Mouse (Mus musculus) forebrain, embryonic 14.5 days (tissue): ENCODE data around the gene Sod2. TPM values are rescaled to one million over a fixed set of nuclear protein-coding genes. Genes with fewer than 3 reads are reported as not detected.

Experiments
- ATAC-seq: fragments of 200-750 bp; cut with Nextera tagmentation; 2 replicates; pipeline ENCODE4 v1.8.0; 2017; ENCODE audit warnings: mild to moderate bottlenecking, moderate library complexity
- DNase-seq: peaks from one replicate; pipeline ENCODE4 v3.0.0-alpha.2; 2015; ENCODE audit warnings: low spot score
- H3K27ac ChIP-seq: fragments of 300-500 bp; sonication (generic); 2 replicates; pipeline ENCODE4 v1.5.1; 2014; ENCODE audit warnings: low read depth, mild to moderate bottlenecking, control low read depth, low read length, moderate library complexity
- H3K27me3 ChIP-seq: fragments of 300-500 bp; sonication (generic); replicated peaks from 2 replicates; pipeline ENCODE4 v1.6.1; 2014; ENCODE audit warnings: low read length, control low read depth, mixed read lengths; ENCODE audit not compliant: control insufficient read depth, insufficient read depth
- H3K36me3 ChIP-seq: fragments of 300-500 bp; sonication (generic); 2 replicates; pipeline ENCODE4 v1.6.1; 2014; ENCODE audit warnings: low read length, control low read depth; ENCODE audit not compliant: control insufficient read depth, insufficient read depth
- H3K4me1 ChIP-seq: fragments of 300-500 bp; sonication (generic); 2 replicates; pipeline ENCODE4 v1.6.1; 2014; ENCODE audit warnings: antibody characterized with exemption, low read length, control low read depth; ENCODE audit not compliant: control insufficient read depth, insufficient read depth
- H3K4me2 ChIP-seq: fragments of 300-500 bp; sonication (generic); 2 replicates; pipeline ENCODE4 v1.6.1; 2014; ENCODE audit warnings: mild to moderate bottlenecking, control low read depth, low read length
- H3K4me3 ChIP-seq: fragments of 300-500 bp; sonication (generic); 2 replicates; pipeline ENCODE4 v1.5.1; 2014; ENCODE audit warnings: low read depth, low read length, control low read depth
- H3K9ac ChIP-seq: fragments of 300-500 bp; sonication (generic); 2 replicates; pipeline ENCODE4 v1.6.1; 2014; ENCODE audit warnings: mild to moderate bottlenecking, low read length, control low read depth, moderate library complexity
- H3K9me3 ChIP-seq: fragments of 300-500 bp; sonication (generic); replicated peaks from 2 replicates; pipeline ENCODE4 v1.6.1; 2016; ENCODE audit warnings: low read length, control low read depth, mixed read lengths; ENCODE audit not compliant: control insufficient read depth
- WGBS: fragments of 180-500 bp; shearing (Covaris S2); extraction: QIAGEN DNeasy Blood & Tissue Kit; methylation state at CpG from one replicate; pipeline ENCODE4 v1.1.7; 2014; 5-methylcytosine and 5-hydroxymethylcytosine counted together
- polyA plus RNA-seq: library from polyadenylated mRNA; unstranded; fragments of >200 nt; fragmentation: Nextera tagmentation; extraction: Ambion mirVana; gene quantifications from 2 replicates; pipeline ENCODE4 v1.2.1, GENCODE M21; 2014

Gene Sod2
- polyA plus RNA-seq, 1 experiment from 2014 or later, result 155 TPM

GRCm38 (mm10) chr17:12990567-12991145 is 16.0 kb upstream of the Sod2 start:
- H3K27me3 ChIP-seq, result no peaks in the 10 kb centered on the region
- ATAC-seq (no peak), DNase-seq (no peak)
- 63% methylated on average over 8 of the region's 8 CpGs for WGBS
- peak overlapping the region; percentile 88 for H3K4me2 ChIP-seq
- no peaks in the 10 kb centered on the region for H3K9me3 ChIP-seq
- H3K4me1 ChIP-seq, result peaks cover 8% of the 10 kb centered on the region
- H3K27ac ChIP-seq, result no peak overlapping the region
- peak overlapping the region; percentile 97 for H3K4me3 ChIP-seq
- peaks cover 5% of the 10 kb centered on the region; the same call in 1 of the 2 replicates for H3K36me3 ChIP-seq
- H3K9ac ChIP-seq, result peak overlapping the region; percentile 99

DNA sequence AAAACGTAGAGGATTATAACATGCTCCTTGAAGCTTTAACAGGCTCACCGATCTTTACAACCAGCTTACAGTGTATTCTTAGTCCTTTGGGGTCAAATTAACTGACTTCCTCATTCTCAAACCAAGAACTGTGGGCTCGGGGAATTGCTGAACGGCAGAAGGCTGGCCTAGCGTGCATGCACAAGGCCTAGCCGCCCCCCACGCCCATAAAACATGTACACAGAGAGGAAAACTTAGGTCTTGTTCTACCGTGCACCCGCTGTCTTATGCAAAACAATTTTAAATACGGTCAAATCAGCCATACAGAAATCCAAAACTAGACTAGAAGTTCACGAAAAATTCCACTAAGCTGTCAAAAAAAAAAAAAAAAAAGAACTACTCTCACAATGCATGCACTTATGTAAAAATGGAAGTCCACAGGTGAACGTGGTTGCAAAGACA is 15.4 kb upstream of the Sod2 start:
- DNase-seq, result no peak
- peak overlapping the region; percentile 99 for H3K9ac ChIP-seq
- H3K4me1 ChIP-seq, result peaks cover 8% of the 10 kb centered on the region
- H3K27me3 ChIP-seq, result no peaks in the 10 kb centered on the region
- ATAC-seq, result no peak
- no peaks in the 10 kb centered on the region for H3K9me3 ChIP-seq
- H3K4me3 ChIP-seq, result peak overlapping the region; percentile 97
- H3K36me3 ChIP-seq, result peaks cover 5% of the 10 kb centered on the region; the same call in 1 of the 2 replicates
- WGBS, result 3% methylated on average over 12 of the region's 12 CpGs
- H3K4me2 ChIP-seq, result peak overlapping the region; percentile 88
- H3K27ac ChIP-seq, result peak overlapping the region; percentile 99

GRCm38 (mm10) chr17:12991635-12992358 is 14.8 kb upstream of the Sod2 start:
- Histone ChIP-seq H3K4me3 (peak overlapping the region; percentile 97), H3K4me2 (peak overlapping the region; percentile 88), H3K36me3 (peaks cover 5% of the 10 kb centered on the region; the same call in 1 of the 2 replicates), H3K4me1 (peaks cover 8% of the 10 kb centered on the region), H3K27me3 (no peaks in the 10 kb centered on the region), H3K9ac (peak overlapping the region; percentile 99), H3K9me3 (no peaks in the 10 kb centered on the region), H3K27ac (peak overlapping the region; percentile 99)
- ATAC-seq (peak; percentile 93), DNase-seq (peak; percentile 84)
- under 1% methylated on average over 53 of the region's 84 CpGs for WGBS

- WGBS, result under 1% methylated on average over 50 of the region's 51 CpGs
Observed at GRCm38 (mm10) chr17:12992470-12992991, 14.1 kb upstream of the Sod2 start.

GRCm38 (mm10) chr17:12994069-12994468 is 12.6 kb upstream of the Sod2 start, which contains the start of gene Wtap:
Gene Wtap, minus strand, starts transcription at chr17:12994169.
- no peak for ATAC-seq
- H3K9ac ChIP-seq, result peak within 1 kb of the TSS; percentile 99

More at GRCm38 (mm10) chr17:12992470-12992991, 14.1 kb upstream of the Sod2 start:
- Histone ChIP-seq H3K36me3 (peaks cover 5% of the 10 kb centered on the region; the same call in 1 of the 2 replicates), H3K9me3 (no peaks in the 10 kb centered on the region), H3K9ac (peak overlapping the region; percentile 99), H3K27me3 (no peaks in the 10 kb centered on the region), H3K4me1 (peaks cover 8% of the 10 kb centered on the region), H3K27ac (peak overlapping the region; percentile 99), H3K4me2 (peak overlapping the region; percentile 88), H3K4me3 (peak overlapping the region; percentile 97)
- peak; percentile 98 for DNase-seq
- ATAC-seq, result peak; percentile 85

DNA sequence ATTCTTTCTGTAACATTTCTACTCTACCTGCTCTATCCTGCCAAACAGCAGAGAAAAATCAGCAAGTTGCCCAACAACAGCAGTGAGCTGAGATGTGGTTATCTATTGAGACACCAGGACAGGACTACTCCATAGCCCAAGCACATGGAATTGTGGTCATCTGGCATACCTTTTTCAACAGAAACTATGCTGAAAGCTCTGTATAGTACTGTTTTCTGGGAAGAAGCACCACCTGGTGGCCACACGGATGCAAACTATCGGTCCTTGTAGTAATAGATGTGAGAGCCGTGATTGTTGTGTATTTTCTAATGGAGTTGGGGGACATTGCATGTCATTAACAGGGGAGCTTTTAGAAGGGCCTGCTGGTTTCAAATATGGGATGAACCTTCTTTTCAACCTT is 10.3 kb upstream of the Sod2 start:
- 19% methylated on average over 3 of the region's 3 CpGs for WGBS
- ATAC-seq, result no peak
- Histone ChIP-seq H3K4me3 (no peak overlapping the region), H3K9ac (no peak overlapping the region), H3K4me1 (no peaks in the 10 kb centered on the region; the same call in 1 of the 2 replicates), H3K4me2 (no peak overlapping the region), H3K27me3 (no peaks in the 10 kb centered on the region), H3K36me3 (no peaks in the 10 kb centered on the region), H3K27ac (no peak overlapping the region), H3K9me3 (no peaks in the 10 kb centered on the region)
- peak; percentile 67 for DNase-seq

More at GRCm38 (mm10) chr17:12994069-12994468, 12.6 kb upstream of the Sod2 start, which contains the start of gene Wtap:
- H3K27ac ChIP-seq, result peak within 1 kb of the TSS; percentile 99
- no peaks in the 10 kb centered on the region for H3K27me3 ChIP-seq
- H3K4me1 ChIP-seq, result peaks cover 8% of the 10 kb centered on the region
- H3K9me3 ChIP-seq, result no peaks in the 10 kb centered on the region
- H3K4me2 ChIP-seq, result peak within 1 kb of the TSS; percentile 88
- no peak for DNase-seq
- peak within 1 kb of the TSS; percentile 97 for H3K4me3 ChIP-seq
- WGBS, result 78% methylated on average over 1 of the region's 1 CpGs
- no peaks in the 10 kb centered on the region for H3K36me3 ChIP-seq

- WGBS, result 88% methylated on average over 5 of the region's 5 CpGs
- H3K4me1 ChIP-seq, result no peaks in the 10 kb centered on the region; the same call in 1 of the 2 replicates
- DNase-seq (no peak), ATAC-seq (no peak)
- H3K9ac ChIP-seq, result no peak overlapping the region
- no peak overlapping the region for H3K27ac ChIP-seq
- no peaks in the 10 kb centered on the region for H3K36me3 ChIP-seq
- no peaks in the 10 kb centered on the region for H3K27me3 ChIP-seq
- no peaks in the 10 kb centered on the region for H3K9me3 ChIP-seq
- no peak overlapping the region for H3K4me2 ChIP-seq
- H3K4me3 ChIP-seq, result no peak overlapping the region
Observed at GRCm38 (mm10) chr17:12997890-12998289, 8.8 kb upstream of the Sod2 start.

DNA sequence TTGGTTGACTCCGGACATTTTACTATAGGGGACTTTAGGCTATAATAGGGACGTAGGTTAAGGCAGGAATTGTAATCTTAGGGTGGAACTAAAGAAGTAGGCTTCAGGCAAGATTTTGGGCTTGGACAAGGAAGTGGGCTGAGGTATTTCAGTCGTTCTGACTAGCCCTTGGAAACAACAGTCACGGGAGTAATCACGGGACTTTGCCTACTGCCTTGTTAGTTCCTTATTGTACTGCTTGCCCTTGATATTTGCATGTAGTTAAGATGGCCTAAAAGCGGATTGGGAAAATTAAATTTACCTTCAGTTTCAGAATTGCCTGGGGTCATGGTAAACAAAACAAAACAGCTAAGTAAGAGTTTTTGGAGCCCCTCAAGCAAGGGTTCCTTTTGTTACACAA is 7.6 kb upstream of the Sod2 start:
- no peaks in the 10 kb centered on the region for H3K4me1 ChIP-seq
- no peak for ATAC-seq

More for the DNA sequence above, 7.6 kb upstream of the Sod2 start:
- no peak overlapping the region for H3K27ac ChIP-seq
- no peak overlapping the region for H3K9ac ChIP-seq
- no peak for DNase-seq
- 67% methylated on average over 6 of the region's 6 CpGs for WGBS
- no peak overlapping the region for H3K4me2 ChIP-seq
- no peak overlapping the region for H3K4me3 ChIP-seq
- no peaks in the 10 kb centered on the region for H3K36me3 ChIP-seq
- H3K27me3 ChIP-seq, result no peaks in the 10 kb centered on the region
- no peaks in the 10 kb centered on the region for H3K9me3 ChIP-seq
